Mouse (Mus musculus) spleen, postnatal 14 days (tissue): Measurements from ENCODE around the gene Plekhg2.
"Not testable (repeated sequence)": the region's sequence is repeated elsewhere in the genome, so short reads cannot be mapped to it uniquely, and the experiment has no call there.

Experiments
- DNase-seq, 2 experiments: peaks; one replicate each; pipeline ENCODE4 v3.0.0; 2021 to 2022; ENCODE audit warnings: low spot score in 2 of 2

Plekhg2 gene

GRCm38 (mm10) chr7:28372251-28373108 is at the start of gene Plekhg2:
Gene Plekhg2 (minus strand): TSS chr7:28372599.
- peak; percentile 95 to 97 for DNase-seq

- no peak for DNase-seq
Observed at GRCm38 (mm10) chr7:28419416-28419815, 47.0 kb upstream of the Plekhg2 start.

GRCm38 (mm10) chr7:28418096-28418670 is 45.8 kb upstream of the Plekhg2 start:
- DNase-seq: no peak

GRCm38 (mm10) chr7:28417368-28417767 is 45.0 kb upstream of the Plekhg2 start:
- no peak for DNase-seq

DNA sequence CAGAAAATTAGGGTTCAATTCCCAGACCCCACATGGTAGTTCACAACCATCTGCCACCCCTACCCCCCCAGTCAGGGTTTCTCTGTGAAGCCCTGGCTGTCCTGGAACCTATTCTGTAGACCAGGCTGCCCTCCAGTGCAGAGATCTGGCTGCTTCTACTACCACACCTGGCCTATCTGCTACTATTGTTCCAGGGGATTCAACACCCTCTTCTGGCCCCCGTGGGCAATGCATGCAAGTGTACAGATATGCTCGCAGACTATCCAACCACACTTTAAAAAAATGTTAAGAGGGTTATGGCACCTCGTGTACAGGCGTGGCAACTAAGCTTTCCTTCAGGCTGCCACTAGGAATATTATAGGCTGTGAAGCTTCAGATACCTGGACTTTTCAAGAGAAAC is 40.4 kb upstream of the Plekhg2 start:
- DNase-seq: no peak

- no peak for DNase-seq
Observed at GRCm38 (mm10) chr7:28410841-28411475, 38.6 kb upstream of the Plekhg2 start.

DNA sequence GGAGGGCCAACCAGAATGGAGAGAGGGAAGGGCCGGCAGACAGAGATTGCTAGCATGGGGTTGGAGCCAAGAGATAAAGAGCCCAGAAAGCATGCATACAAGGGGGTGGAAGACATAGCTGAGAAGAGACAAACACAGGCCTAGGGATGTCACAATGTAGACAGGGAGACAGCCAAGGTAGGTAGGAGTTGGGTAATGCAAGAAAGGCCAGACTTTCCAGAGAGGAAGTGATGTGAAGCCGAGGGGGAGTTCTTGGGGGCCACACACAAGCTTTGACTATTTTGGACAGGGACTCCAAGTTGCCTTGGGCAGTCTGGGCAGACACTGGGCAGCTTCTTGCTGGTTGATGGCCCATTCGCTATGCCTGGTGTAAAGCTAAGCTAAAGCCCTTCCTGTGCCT is 29.5 kb upstream of the Plekhg2 start:
- DNase-seq: no peak

DNA sequence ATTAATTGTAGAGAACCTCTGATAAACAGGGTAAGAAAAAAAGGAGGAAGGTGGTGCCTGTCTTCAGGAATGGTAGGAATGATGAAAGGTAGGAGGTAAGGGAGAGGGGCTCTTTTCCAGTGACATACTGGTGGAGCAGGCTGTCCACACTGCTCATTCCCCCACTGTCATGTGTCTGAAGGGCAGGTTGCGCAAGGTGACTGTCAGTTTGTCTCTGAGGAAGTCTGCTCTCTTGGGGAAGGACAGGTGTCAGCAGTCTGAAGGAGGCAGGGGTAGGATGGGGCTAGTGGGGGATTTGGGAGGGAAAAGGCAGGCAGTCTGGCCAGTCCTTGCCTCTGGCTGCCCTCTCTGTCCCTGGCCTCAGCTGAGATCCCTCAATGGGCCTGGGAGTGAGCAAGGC is 28.6 kb upstream of the Plekhg2 start:
- DNase-seq: no peak

DNA sequence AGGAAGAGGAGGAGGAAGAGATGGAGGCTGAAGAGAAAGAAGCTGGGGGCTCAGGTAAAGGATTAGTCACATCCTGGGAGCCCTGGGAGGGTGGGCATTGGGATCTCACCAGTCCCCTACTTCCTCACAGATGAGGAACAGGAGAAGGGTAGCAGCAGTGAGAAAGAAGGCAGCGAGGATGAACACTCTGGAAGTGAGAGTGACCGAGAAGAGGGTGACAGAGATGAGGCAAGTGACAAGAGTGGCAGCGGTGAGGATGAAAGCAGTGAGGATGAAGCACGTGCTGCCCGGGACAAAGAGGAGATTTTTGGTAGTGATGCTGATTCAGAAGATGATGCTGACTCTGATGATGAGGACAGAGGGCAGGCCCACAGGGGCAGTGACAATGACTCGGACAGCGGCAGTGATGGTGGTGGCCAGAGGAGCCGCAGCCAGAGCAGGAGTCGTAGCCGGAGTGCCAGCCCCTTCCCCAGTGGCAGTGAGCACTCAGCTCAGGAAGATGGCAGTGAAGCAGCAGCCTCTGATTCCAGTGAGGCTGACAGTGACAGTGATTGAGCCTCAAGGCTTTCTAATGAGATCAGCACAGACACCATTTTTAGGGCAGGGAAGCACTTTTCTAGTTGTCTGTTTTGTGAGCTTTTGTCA is 26.4 kb upstream of the Plekhg2 start:
- no peak for DNase-seq

DNA sequence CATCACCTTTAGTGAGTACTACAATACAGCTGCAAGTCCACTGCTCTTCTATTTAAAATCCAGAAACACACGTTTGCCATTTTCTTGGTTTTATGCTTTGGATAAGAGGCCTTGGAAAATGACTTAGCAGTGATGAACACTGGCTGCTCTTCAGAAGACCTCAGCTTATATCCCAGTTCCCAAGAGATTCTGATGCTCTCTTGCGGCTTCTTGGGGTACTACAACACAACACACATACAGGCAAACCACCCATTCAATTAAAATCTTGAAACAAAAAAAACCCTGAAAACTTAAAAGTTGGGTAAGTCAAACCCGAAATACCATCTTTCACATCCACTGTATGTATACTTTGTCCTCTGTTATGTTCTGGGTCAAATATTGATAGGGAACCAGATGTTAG is 25.6 kb upstream of the Plekhg2 start:
- DNase-seq: no peak

DNA sequence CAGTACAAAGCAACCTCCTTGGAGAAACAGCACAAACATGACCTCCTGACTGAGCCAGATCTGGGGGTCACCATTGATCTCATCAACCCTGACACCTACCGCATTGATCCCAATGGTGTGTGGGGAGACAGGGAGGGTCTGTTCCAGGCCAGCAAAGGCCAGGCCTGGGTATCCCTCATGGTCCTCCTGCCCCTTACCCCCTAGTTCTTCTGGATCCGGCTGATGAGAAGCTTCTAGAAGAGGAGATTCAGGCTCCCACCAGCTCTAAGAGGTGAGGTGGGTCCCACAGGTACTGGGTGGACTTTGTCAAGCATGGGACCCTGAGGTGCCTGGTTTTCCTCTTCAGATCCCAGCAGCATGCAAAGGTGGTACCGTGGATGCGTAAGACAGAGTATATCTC is 23.0 kb upstream of the Plekhg2 start:
- DNase-seq: no peak

GRCm38 (mm10) chr7:28393272-28393951 is 21.0 kb upstream of the Plekhg2 start:
- DNase-seq: no peak

DNA sequence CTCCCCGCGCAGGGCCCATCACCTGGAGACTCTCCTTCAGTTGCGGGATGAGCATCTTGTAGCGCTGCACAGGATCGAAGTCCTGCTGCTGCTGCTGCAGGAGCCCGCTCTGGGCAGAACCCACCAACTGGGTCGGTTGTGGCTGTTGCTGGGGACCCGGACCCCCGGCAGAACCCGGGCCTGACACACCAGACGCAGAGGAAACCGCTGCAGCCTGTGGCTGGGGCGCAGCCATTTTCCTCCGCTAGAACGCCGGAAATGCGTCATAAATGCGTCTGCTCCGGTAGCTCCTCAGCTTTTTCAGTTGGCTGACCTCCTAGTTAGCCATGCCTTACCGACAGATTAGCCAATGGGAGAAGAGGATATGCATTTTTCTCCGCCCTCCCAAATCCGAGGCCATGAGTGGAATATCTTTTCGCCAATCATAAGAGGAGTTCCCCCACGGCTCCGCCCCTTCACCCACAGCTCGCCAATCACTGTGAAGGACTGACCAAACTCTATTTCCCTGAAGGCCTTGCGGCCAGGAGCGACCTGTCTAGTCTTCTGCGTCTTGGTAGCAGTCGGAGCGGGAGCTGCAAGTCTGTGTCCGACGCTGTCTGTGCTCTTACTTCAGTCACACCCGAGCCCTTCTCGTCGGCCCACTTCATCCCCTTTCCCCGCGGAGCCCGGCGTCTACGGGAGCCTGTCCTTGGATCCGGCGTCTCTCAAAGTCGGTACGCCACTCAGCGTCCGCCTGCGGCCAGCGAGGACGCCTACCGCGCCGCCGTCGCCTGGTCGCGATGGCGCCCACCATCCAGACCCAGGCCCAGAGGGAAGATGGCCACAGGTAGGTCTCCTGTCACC is 20.3 kb upstream of the Plekhg2 start, which contains the start of the genes Med29 and Paf1:
Gene Med29 (minus strand): TSS at position 280 of the 843 bp plus-strand sequence.
Gene Paf1 (plus strand): TSS at position 523 of the 843 bp plus-strand sequence.
- DNase-seq: peak; percentile 88

- no peak for DNase-seq
Observed at GRCm38 (mm10) chr7:28390331-28390730, 17.9 kb upstream of the Plekhg2 start.

DNA sequence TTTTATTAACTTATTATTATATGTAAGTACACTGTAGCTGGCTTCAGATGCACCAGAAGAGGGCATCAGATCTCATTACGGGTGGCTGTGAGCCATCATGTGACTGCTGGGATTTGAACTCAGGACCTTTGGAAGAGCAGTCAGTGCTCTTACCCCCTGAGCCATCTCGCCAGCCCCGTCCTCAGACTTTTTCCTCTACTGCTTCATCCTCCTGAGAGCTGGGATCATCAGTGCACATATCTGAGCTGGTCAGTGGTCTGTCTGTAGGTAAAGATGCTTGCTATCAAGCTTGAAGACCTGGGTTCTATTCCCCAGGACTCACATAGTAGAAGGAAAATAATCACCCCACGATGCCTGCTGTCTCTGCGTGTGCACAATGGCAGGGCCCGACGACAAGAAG is 15.0 kb upstream of the Plekhg2 start:
- not testable (repeated sequence) for DNase-seq

GRCm38 (mm10) chr7:28386877-28387276 is 14.5 kb upstream of the Plekhg2 start:
- DNase-seq: not testable (repeated sequence)

GRCm38 (mm10) chr7:28386462-28386861 is 14.1 kb upstream of the Plekhg2 start:
- DNase-seq: peak; percentile 76 to 87

- DNase-seq: no peak
Observed at GRCm38 (mm10) chr7:28386007-28386406, 13.6 kb upstream of the Plekhg2 start.

- no peak for DNase-seq
Observed at GRCm38 (mm10) chr7:28385196-28385595, 12.8 kb upstream of the Plekhg2 start.

DNA sequence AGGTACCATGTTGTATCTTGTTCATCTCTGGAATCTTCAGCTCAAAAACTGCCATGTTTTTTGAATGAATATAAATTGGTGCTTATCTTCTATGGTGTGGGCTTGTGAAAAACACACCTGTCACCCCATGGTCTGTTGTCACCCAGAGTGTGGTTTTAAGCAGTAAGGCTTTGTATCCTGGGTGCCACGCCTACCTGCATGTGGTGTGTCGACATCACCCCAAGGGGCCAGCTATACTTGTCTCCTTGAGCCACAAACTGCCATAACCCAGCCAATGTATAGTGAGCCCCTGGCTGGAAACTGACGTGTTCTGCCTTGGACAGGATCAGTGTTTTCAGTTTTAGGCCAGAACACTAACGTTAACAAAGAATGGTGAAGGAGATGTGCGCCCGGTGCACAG is 11.8 kb upstream of the Plekhg2 start:
- no peak for DNase-seq

DNA sequence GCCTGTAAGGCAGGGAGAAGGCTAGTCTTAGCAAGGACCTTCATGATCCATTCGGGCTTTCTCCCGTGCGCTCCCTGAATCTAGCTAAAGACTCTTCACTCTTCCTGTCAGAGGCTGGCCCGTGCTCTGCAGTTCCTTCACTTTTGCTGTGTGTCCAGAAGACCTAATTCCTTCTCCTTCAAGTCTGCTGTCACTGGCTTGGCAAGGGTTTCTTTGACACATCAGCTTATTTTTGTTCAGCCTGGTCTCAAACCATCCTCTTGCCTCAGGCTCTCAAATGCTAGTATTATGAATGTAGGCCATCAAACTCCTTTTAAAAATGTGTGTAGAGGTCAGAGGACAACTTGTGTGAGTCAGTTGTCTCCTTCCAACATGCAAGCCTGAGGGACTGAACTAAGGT is 11.2 kb upstream of the Plekhg2 start:
- no peak for DNase-seq
